Mouse (Mus musculus): ENCODE measurements around the gene Fig4. TPM values are rescaled to one million over a fixed set of nuclear protein-coding genes. Genes with fewer than 3 reads are reported as not detected.

Fig4 gene
- polyA plus RNA-seq, 1 experiment from 2014 or later = 10.1 TPM

GRCm38 (mm10) chr10:41153229-41153750 lies 149.8 kb downstream of the Fig4 start:
- no peak for DNase-seq (ENCODE audit: low spot score)
- Histone ChIP-seq H3K27me3 (ENCODE audit: control insufficient read depth, insufficient read depth, low read length) (no peaks in the 10 kb centered on the region), H3K36me3 (ENCODE audit: control insufficient read depth, insufficient read depth, low read length) (no peaks in the 10 kb centered on the region), H3K27ac (replicated peaks) (no peak overlapping the region), H3K4me2 (replicated peaks; ENCODE audit: low read depth) (no peak overlapping the region), H3K4me3 (ENCODE audit: low read depth, low read length) (no peak overlapping the region), H3K9ac (ENCODE audit: low read length) (no peak overlapping the region), H3K9me3 (ENCODE audit: control insufficient read depth, low read length) (no peaks in the 10 kb centered on the region), H3K4me1 (replicated peaks; ENCODE audit: control insufficient read depth, insufficient read depth) (no peaks in the 10 kb centered on the region)
- TF ChIP-seq EP300 (optimal IDR thresholded peaks at IDR 0.05) (no peak), CTCF (IDR thresholded peaks at IDR 0.05; ENCODE audit: low read depth) (no peak)
- WGBS = 84% methylated on average over 5 of the region's 5 CpGs
- ATAC-seq (ENCODE audit: low FRiP score, low TSS enrichment) = no peak

GRCm38 (mm10) chr10:41151901-41152300 lies 151.2 kb downstream of the Fig4 start:
- H3K4me3 ChIP-seq (ENCODE audit: low read depth, low read length) = no peak overlapping the region
- H3K9me3 ChIP-seq (ENCODE audit: control insufficient read depth, low read length) = no peaks in the 10 kb centered on the region
- H3K27me3 ChIP-seq (ENCODE audit: control insufficient read depth, insufficient read depth, low read length) = no peaks in the 10 kb centered on the region
- H3K4me1 ChIP-seq (replicated peaks; ENCODE audit: control insufficient read depth, insufficient read depth) = no peaks in the 10 kb centered on the region
- DNase-seq (ENCODE audit: low spot score) (no peak), ATAC-seq (ENCODE audit: low FRiP score, low TSS enrichment) (no peak)
- H3K9ac ChIP-seq (ENCODE audit: low read length) = no peak overlapping the region
- H3K4me2 ChIP-seq (replicated peaks; ENCODE audit: low read depth) = no peak overlapping the region
- 69% methylated on average over 4 of the region's 4 CpGs for WGBS
- H3K36me3 ChIP-seq (ENCODE audit: control insufficient read depth, insufficient read depth, low read length) = no peaks in the 10 kb centered on the region
- TF ChIP-seq EP300 (optimal IDR thresholded peaks at IDR 0.05) (no peak), CTCF (IDR thresholded peaks at IDR 0.05; ENCODE audit: low read depth) (no peak)
- no peak overlapping the region for H3K27ac ChIP-seq (replicated peaks)

GRCm38 (mm10) chr10:41151441-41151840 lies 151.6 kb downstream of the Fig4 start:
- 41% methylated on average over 18 of the region's 18 CpGs for WGBS
- Histone ChIP-seq H3K4me2 (replicated peaks; ENCODE audit: low read depth) (peak overlapping the region; percentile 29), H3K9ac (ENCODE audit: low read length) (no peak overlapping the region), H3K4me1 (replicated peaks; ENCODE audit: control insufficient read depth, insufficient read depth) (no peaks in the 10 kb centered on the region), H3K9me3 (ENCODE audit: control insufficient read depth, low read length) (no peaks in the 10 kb centered on the region), H3K36me3 (ENCODE audit: control insufficient read depth, insufficient read depth, low read length) (no peaks in the 10 kb centered on the region), H3K27ac (replicated peaks) (no peak overlapping the region), H3K4me3 (ENCODE audit: low read depth, low read length) (no peak overlapping the region), H3K27me3 (ENCODE audit: control insufficient read depth, insufficient read depth, low read length) (no peaks in the 10 kb centered on the region)
- TF ChIP-seq EP300 (optimal IDR thresholded peaks at IDR 0.05) (no peak), CTCF (IDR thresholded peaks at IDR 0.05; ENCODE audit: low read depth) (no peak)
- ATAC-seq (ENCODE audit: low FRiP score, low TSS enrichment) (0 out of 2 replicates have a peak, but pooled peaks have one; percentile 35), DNase-seq (ENCODE audit: low spot score) (peak; percentile 28)

- H3K4me2 ChIP-seq (replicated peaks; ENCODE audit: low read depth) = peak overlapping the region; percentile 29; the same call in 1 of the 2 replicates
Measured at GRCm38 (mm10) chr10:41151021-41151420, 152.0 kb downstream of the Fig4 start.

GRCm38 (mm10) chr10:41150496-41150895 lies 152.6 kb downstream of the Fig4 start:
- Histone ChIP-seq H3K36me3 (ENCODE audit: control insufficient read depth, insufficient read depth, low read length) (no peaks in the 10 kb centered on the region), H3K4me1 (replicated peaks; ENCODE audit: control insufficient read depth, insufficient read depth) (no peaks in the 10 kb centered on the region), H3K9me3 (ENCODE audit: control insufficient read depth, low read length) (no peaks in the 10 kb centered on the region), H3K4me3 (ENCODE audit: low read depth, low read length) (no peak overlapping the region), H3K4me2 (replicated peaks; ENCODE audit: low read depth) (no peak overlapping the region), H3K27me3 (ENCODE audit: control insufficient read depth, insufficient read depth, low read length) (no peaks in the 10 kb centered on the region), H3K27ac (replicated peaks) (no peak overlapping the region), H3K9ac (ENCODE audit: low read length) (no peak overlapping the region)
- 81% methylated on average over 2 of the region's 2 CpGs for WGBS
- ATAC-seq (ENCODE audit: low FRiP score, low TSS enrichment) (no peak), DNase-seq (ENCODE audit: low spot score) (no peak)
- no peak for TF ChIP-seq EP300 (optimal IDR thresholded peaks at IDR 0.05)
- no peak for TF ChIP-seq CTCF (IDR thresholded peaks at IDR 0.05; ENCODE audit: low read depth)

More at GRCm38 (mm10) chr10:41151021-41151420, 152.0 kb downstream of the Fig4 start:
- Histone ChIP-seq H3K36me3 (ENCODE audit: control insufficient read depth, insufficient read depth, low read length) (no peaks in the 10 kb centered on the region), H3K9ac (ENCODE audit: low read length) (no peak overlapping the region), H3K4me3 (ENCODE audit: low read depth, low read length) (no peak overlapping the region), H3K4me1 (replicated peaks; ENCODE audit: control insufficient read depth, insufficient read depth) (no peaks in the 10 kb centered on the region), H3K27ac (replicated peaks) (no peak overlapping the region), H3K9me3 (ENCODE audit: control insufficient read depth, low read length) (no peaks in the 10 kb centered on the region), H3K27me3 (ENCODE audit: control insufficient read depth, insufficient read depth, low read length) (no peaks in the 10 kb centered on the region)
- 54% methylated on average over 10 of the region's 10 CpGs for WGBS
- ATAC-seq (ENCODE audit: low FRiP score, low TSS enrichment) (no peak), DNase-seq (ENCODE audit: low spot score) (no peak)
- TF ChIP-seq EP300 (optimal IDR thresholded peaks at IDR 0.05) (no peak), CTCF (IDR thresholded peaks at IDR 0.05; ENCODE audit: low read depth) (no peak)

- H3K4me3 ChIP-seq (ENCODE audit: low read depth, low read length) = no peak overlapping the region
- 61% methylated on average over 3 of the region's 3 CpGs for WGBS
- no peaks in the 10 kb centered on the region for H3K9me3 ChIP-seq (ENCODE audit: control insufficient read depth, low read length)
- H3K27me3 ChIP-seq (ENCODE audit: control insufficient read depth, insufficient read depth, low read length) = no peaks in the 10 kb centered on the region
- DNase-seq (ENCODE audit: low spot score) = no peak
- ATAC-seq (ENCODE audit: low FRiP score, low TSS enrichment) = no peak
- H3K36me3 ChIP-seq (ENCODE audit: control insufficient read depth, insufficient read depth, low read length) = no peaks in the 10 kb centered on the region
- no peaks in the 10 kb centered on the region for H3K4me1 ChIP-seq (replicated peaks; ENCODE audit: control insufficient read depth, insufficient read depth)
- no peak overlapping the region for H3K27ac ChIP-seq (replicated peaks)
- TF ChIP-seq CTCF (IDR thresholded peaks at IDR 0.05; ENCODE audit: low read depth) (no peak), EP300 (optimal IDR thresholded peaks at IDR 0.05) (no peak)
- H3K9ac ChIP-seq (ENCODE audit: low read length) = no peak overlapping the region
- H3K4me2 ChIP-seq (replicated peaks; ENCODE audit: low read depth) = no peak overlapping the region
Measured at GRCm38 (mm10) chr10:41149307-41149706, 153.8 kb downstream of the Fig4 start.

All from stomach, postnatal 0 days (tissue).